Comparison of ENCODE assay signal across 9 mouse cellular contexts in the genomic region with DNA sequence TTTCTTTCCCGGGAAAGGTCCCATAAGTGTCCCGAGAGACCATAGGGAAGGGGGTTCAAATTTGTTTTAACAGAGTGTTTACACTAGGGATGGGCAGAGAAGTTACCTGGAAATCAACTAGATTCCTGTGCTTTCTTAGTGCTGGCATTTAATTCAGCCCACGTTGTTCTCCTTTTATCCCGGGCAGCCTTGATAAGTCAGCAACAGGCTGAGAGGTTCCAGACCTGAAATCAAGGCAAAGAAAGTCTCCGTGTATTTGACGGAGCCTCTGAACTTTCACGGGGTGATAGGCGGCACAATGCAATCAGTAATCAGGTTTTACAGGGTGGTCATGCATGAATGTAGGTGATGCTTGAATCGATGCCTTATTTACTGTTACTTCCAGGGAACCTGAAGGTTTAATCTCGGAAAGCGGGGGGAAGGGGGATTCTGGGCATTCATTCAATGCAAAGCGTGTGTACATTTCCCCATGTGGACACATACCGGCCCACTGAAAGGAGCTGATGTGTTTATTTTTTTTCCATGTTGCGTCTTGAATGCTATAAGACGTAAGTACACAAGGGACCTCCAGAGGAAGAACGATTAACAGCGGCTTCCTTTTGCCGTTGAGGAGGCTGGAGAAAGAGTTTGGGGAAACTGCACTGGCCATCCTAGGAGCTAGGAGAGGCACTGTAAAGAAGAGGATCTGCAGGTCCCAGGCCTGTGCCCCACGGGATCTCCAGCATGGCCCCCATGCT. TPM values are rescaled to one million over a fixed set of nuclear protein-coding genes. Genes with fewer than 3 reads are reported as not detected.
A peak's percentile ranks its signal among the peaks of the same experiment; 100 is the strongest.
DNase-seq lines count a peak whose midpoint lies in the region; ATAC-seq and TF ChIP-seq lines count a peak whose summit lies in the region.
"Had no signal": no experiment of that assay in that cellular context is flagged by ENCODE, and none has a peak within 500 bp of the region (broad histone marks: within the 10 kb centered on the region; RNA-seq: fewer than 3 reads in every experiment).

No protein-coding gene starts in this region.

- no peak for TF ChIP-seq CTCF in liver, postnatal 0 days (IDR thresholded peaks at IDR 0.05; ENCODE audit: low read depth)

- no peaks in the 10 kb centered on the region for H3K9me3 ChIP-seq in heart, embryonic 11.5 days (replicated peaks; ENCODE audit: control insufficient read depth, low read length)
- no peaks in the 10 kb centered on the region for H3K9me3 ChIP-seq in forebrain, embryonic 16.5 days (ENCODE audit: control insufficient read depth, low read length)
- no peaks in the 10 kb centered on the region for H3K9me3 ChIP-seq in liver, postnatal 0 days (ENCODE audit: low read length)

- no peak for TF ChIP-seq EP300 in liver, postnatal 0 days (IDR thresholded peaks at IDR 0.05; ENCODE audit: low read depth)

- peaks cover 53% of the 10 kb centered on the region for H3K27me3 ChIP-seq in heart, embryonic 11.5 days (ENCODE audit: control insufficient read depth, insufficient read depth, low read length)
- H3K27me3 ChIP-seq in forebrain, embryonic 16.5 days (replicated peaks; ENCODE audit: control insufficient read depth, insufficient read depth, low read length) = peaks cover 2% of the 10 kb centered on the region; the same call in 1 of the 2 replicates
- peaks cover 63% of the 10 kb centered on the region for H3K27me3 ChIP-seq in liver, postnatal 0 days (ENCODE audit: insufficient read depth, low read length)

- H3K36me3 ChIP-seq in heart, embryonic 11.5 days (ENCODE audit: control insufficient read depth, insufficient read depth, low read length) = no peaks in the 10 kb centered on the region
- no peaks in the 10 kb centered on the region for H3K36me3 ChIP-seq in forebrain, embryonic 16.5 days (ENCODE audit: control insufficient read depth, insufficient read depth)
- no peaks in the 10 kb centered on the region for H3K36me3 ChIP-seq in liver, postnatal 0 days (replicated peaks; ENCODE audit: insufficient read depth, low read length)

- peaks cover 11% of the 10 kb centered on the region for H3K4me1 ChIP-seq in heart, embryonic 11.5 days (ENCODE audit: control insufficient read depth, insufficient read depth, low read length)
- H3K4me1 ChIP-seq in forebrain, embryonic 16.5 days (replicated peaks; ENCODE audit: control insufficient read depth, insufficient read depth, low read length) = peaks cover 19% of the 10 kb centered on the region
- peaks cover 4% of the 10 kb centered on the region for H3K4me1 ChIP-seq in liver, postnatal 0 days (ENCODE audit: insufficient read depth)

- peak overlapping the region; percentile 67 for H3K4me3 ChIP-seq in heart, embryonic 11.5 days (ENCODE audit: low read depth, low read length)
- peak overlapping the region; percentile 63 for H3K4me3 ChIP-seq in forebrain, embryonic 16.5 days (replicated peaks; ENCODE audit: low read length)
- peak overlapping the region; percentile 46; the same call in 1 of the 2 replicates for H3K4me3 ChIP-seq in liver, postnatal 0 days (ENCODE audit: low read depth, low read length)

- DNase-seq in heart, postnatal 4 days = no peak
- DNase-seq in R1 (ENCODE audit: low read depth, low spot score) = peak; percentile 15
- no peak for DNase-seq in liver, postnatal 0 days
- DNase-seq in layer of hippocampus, postnatal 25 days (ENCODE audit: extremely low spot score in 1 of 2, low spot score in 1 of 2) = no peak
- no peak for DNase-seq in layer of hippocampus, adult 8-10 months (ENCODE audit: low spot score in 2 of 2)
- no peak for DNase-seq in adrenal gland, postnatal 36 days

- no peak overlapping the region for H3K9ac ChIP-seq in heart, embryonic 11.5 days (ENCODE audit: low read depth, low read length)
- H3K9ac ChIP-seq in forebrain, embryonic 16.5 days (replicated peaks; ENCODE audit: low read depth, low read length) = peak overlapping the region; percentile 87
- no peak overlapping the region for H3K9ac ChIP-seq in liver, postnatal 0 days (replicated peaks)

- no peak for ATAC-seq in heart, embryonic 11.5 days (replicated peaks; ENCODE audit: insufficient number of reproducible peaks, low FRiP score, low TSS enrichment)
- no peak for ATAC-seq in forebrain, embryonic 16.5 days
- ATAC-seq in liver, postnatal 0 days = no peak

- no peak overlapping the region for H3K27ac ChIP-seq in heart, embryonic 11.5 days (ENCODE audit: low read depth, low read length)
- peak overlapping the region; percentile 69 for H3K27ac ChIP-seq in forebrain, embryonic 16.5 days (ENCODE audit: low read length)
- H3K27ac ChIP-seq in liver, postnatal 0 days (ENCODE audit: low read depth) = no peak overlapping the region

- H3K4me2 ChIP-seq in heart, embryonic 11.5 days = peak overlapping the region; percentile 100
- H3K4me2 ChIP-seq in forebrain, embryonic 16.5 days (ENCODE audit: low read length) = peak overlapping the region; percentile 66
- 0 out of 2 replicates have a peak overlapping the region, but pooled peaks have one; percentile 76 for H3K4me2 ChIP-seq in liver, postnatal 0 days (ENCODE audit: low read depth, low read length)

- 4% methylated on average over 19 of the region's 19 CpGs for WGBS in heart, embryonic 11.5 days (ENCODE audit: insufficient replicate concordance)
- WGBS in forebrain, embryonic 16.5 days = under 1% methylated on average over 19 of the region's 19 CpGs
- 3% methylated on average over 19 of the region's 19 CpGs for WGBS in liver, postnatal 0 days (ENCODE audit: insufficient replicate concordance)

RNA-seq across cellular contexts. Expression of gene Kcnd3, which starts 1.3 kb away (rescaled TPM):
- polyA plus RNA-seq in heart, embryonic 11.5 days (2014; fragmentation: Nextera tagmentation; extraction: Ambion mirVana) = 0.54 and 0.56 TPM in 2 replicates
- total RNA-seq in heart, postnatal 4 days (2021) = 1 to 10 TPM in 1 of 2 experiments, under 1 TPM in 1; 0.90 to 1.0 TPM
- 7.6 and 8.6 TPM in 2 replicates for polyA plus RNA-seq in forebrain, embryonic 16.5 days (2015; fragmentation: Nextera tagmentation; extraction: Ambion mirVana)
- 0.02 and 0.05 TPM in 2 replicates for polyA plus RNA-seq in liver, postnatal 0 days (2015; fragmentation: Nextera tagmentation; extraction: Ambion mirVana)
- total RNA-seq in layer of hippocampus, postnatal 25 days (2021) = 10 to 100 TPM; 50.9 to 53.7 TPM
- total RNA-seq in layer of hippocampus, adult 8-10 months (2022) = 10 to 100 TPM; 60.3 to 66.2 (median 63.7) TPM
- total RNA-seq in adrenal gland, postnatal 36 days (2021) = 10 to 100 TPM in 1 of 2 experiments, 1 to 10 TPM in 1; 4.5 to 10.7 TPM
- total RNA-seq: CH12.LX had no signal

Comparison
In these comparisons a context has a peak if more than half of its experiments do, and no peak if none do; other contexts are left out.
1. RNA of gene Kcnd3, which starts 1.3 kb away (total RNA-seq): 60.3 to 66.2 TPM in layer of hippocampus, adult 8-10 months and 50.9 to 53.7 TPM in layer of hippocampus, postnatal 25 days; 4.5 to 10.7 TPM in adrenal gland, postnatal 36 days and 0.90 to 1.0 TPM in heart, postnatal 4 days; every median in the first group is over 4 times any median in the second.
2. Peak in every context shown above with its lines, with median percentiles within 50 percentile points of each other: H3K4me2 ChIP-seq and H3K4me3 ChIP-seq.